Mouse (Mus musculus): ENCODE measurements around the gene Enox2. TPM values are rescaled to one million over a fixed set of nuclear protein-coding genes. Genes with fewer than 3 reads are reported as not detected.

Gene Enox2
- 23.1 TPM for polyA plus RNA-seq (2014; fragmentation: Illumina TruSeq; extraction: RNeasy Lipid Tissue Mini Kit (QIAGEN cat#74804))

GRCm38 (mm10) chrX:49287700-49288563 lies at the start of gene Enox2:
TSS of gene Enox2 (minus strand) at chrX:49288259.

Other genes starting within 250 kb of the Enox2 start
- 1.4 TPM for gene Arhgap36, start 175.7 kb upstream of the Enox2 start, polyA plus RNA-seq (2014; fragmentation: Illumina TruSeq; extraction: RNeasy Lipid Tissue Mini Kit (QIAGEN cat#74804))